ENCODE assay signal across 25 mouse cellular contexts in genomic region chr7:84284974-84285373, GRCm38 (mm10).
DNase-seq lines count a peak whose midpoint lies in the region; ATAC-seq and TF ChIP-seq lines count a peak whose summit lies in the region.
"Had no signal": no experiment of that assay in that cellular context is flagged by ENCODE, and none has a peak within 500 bp of the region (broad histone marks: within the 10 kb centered on the region; RNA-seq: fewer than 3 reads in every experiment).

No protein-coding gene starts in this region.

- 54% methylated on average over 3 of the region's 3 CpGs for WGBS in kidney, embryonic 16.5 days
- 79% methylated on average over 3 of the region's 3 CpGs for WGBS in hindbrain, embryonic 13.5 days

- H3K36me3 ChIP-seq in kidney, embryonic 16.5 days (ENCODE audit: insufficient read depth, low read length) = no peaks in the 10 kb centered on the region
- peaks cover 68% of the 10 kb centered on the region for H3K36me3 ChIP-seq in hindbrain, embryonic 13.5 days
- H3K36me3 ChIP-seq: embryonic facial prominence, embryonic 15.5 days had no signal

- H3K9me3 ChIP-seq in kidney, embryonic 16.5 days (ENCODE audit: low read length) = no peaks in the 10 kb centered on the region
- H3K9me3 ChIP-seq in hindbrain, embryonic 13.5 days = no peaks in the 10 kb centered on the region
- H3K9me3 ChIP-seq: embryonic facial prominence, embryonic 13.5 days; embryonic facial prominence, embryonic 15.5 days; forebrain, embryonic 10.5 days had no signal

- POLR2A ChIA-PET in Patski (lab: Charles Lee) = no interaction called here

- H3K27me3 ChIP-seq in Patski = no peaks in the 10 kb centered on the region
- no peaks in the 10 kb centered on the region for H3K27me3 ChIP-seq in kidney, embryonic 16.5 days (ENCODE audit: insufficient read depth, low read length)
- no peaks in the 10 kb centered on the region for H3K27me3 ChIP-seq in hindbrain, embryonic 13.5 days
- H3K27me3 ChIP-seq: embryonic facial prominence, embryonic 13.5 days; embryonic facial prominence, embryonic 15.5 days had no signal

- in situ Hi-C loops in Patski (cut with MboI; ENCODE audit: low pct_unique_long_range_greater_than_20kb) = no loop called here

- H3K27ac ChIP-seq in layer of hippocampus, adult 2 months = peak overlapping the region; percentile 56; the same call in 1 of the 2 replicates
- H3K27ac ChIP-seq in kidney, embryonic 16.5 days (ENCODE audit: low read length) = no peak overlapping the region
- no peak overlapping the region for H3K27ac ChIP-seq in hindbrain, embryonic 13.5 days
- H3K27ac ChIP-seq: embryonic facial prominence, embryonic 13.5 days; embryonic facial prominence, embryonic 15.5 days; forebrain, embryonic 10.5 days had no signal

- no peaks in the 10 kb centered on the region for H3K4me1 ChIP-seq in kidney, embryonic 16.5 days (ENCODE audit: insufficient read depth, low read length)
- H3K4me1 ChIP-seq in hindbrain, embryonic 13.5 days (replicated peaks) = no peaks in the 10 kb centered on the region
- H3K4me1 ChIP-seq: embryonic facial prominence, embryonic 13.5 days; embryonic facial prominence, embryonic 15.5 days; forebrain, embryonic 10.5 days had no signal

- H3K4me3 ChIP-seq in layer of hippocampus, adult 2 months = no peak overlapping the region
- no peak overlapping the region for H3K4me3 ChIP-seq in kidney, embryonic 16.5 days (ENCODE audit: low read length)
- no peak overlapping the region for H3K4me3 ChIP-seq in hindbrain, embryonic 13.5 days
- H3K4me3 ChIP-seq: embryonic facial prominence, embryonic 13.5 days; embryonic facial prominence, embryonic 15.5 days; erythroblast, embryonic 14.5 days; forebrain, embryonic 10.5 days had no signal

- CTCF ChIA-PET in Patski (lab: Charles Lee) = interaction anchor here (0.7 to 1.7 kb wide), 3 partner anchors 10 to 197 kb away, joined by 3 to 6 read pairs (median 3); no protein-coding TSS in a partner anchor

- H3K9ac ChIP-seq in kidney, embryonic 16.5 days (replicated peaks; ENCODE audit: low read length) = no peak overlapping the region
- H3K9ac ChIP-seq in hindbrain, embryonic 13.5 days = no peak overlapping the region
- H3K9ac ChIP-seq: embryonic facial prominence, embryonic 13.5 days; embryonic facial prominence, embryonic 15.5 days had no signal

- DNase-seq in frontal cortex, postnatal 25 days (ENCODE audit: low spot score in 2 of 2) = no peak
- DNase-seq in layer of hippocampus, adult 2 months (ENCODE audit: low spot score in 2 of 2) = no peak
- no peak for DNase-seq in layer of hippocampus, adult 9-10 months (ENCODE audit: low spot score)
- peak; percentile 44 for DNase-seq in Patski (ENCODE audit: low read depth, low spot score)
- DNase-seq in brain, adult 2 months (ENCODE audit: low read depth, low spot score) = peak; percentile 59
- DNase-seq: adrenal gland, adult 8-10 months; adrenal gland, postnatal 14 days; adrenal gland, postnatal 36 days; cerebellum, adult 11 months; cerebellum, adult 18-20 months; cerebellum, adult 8-10 months; cerebellum, adult 9-11 months; cerebellum, postnatal 14 days; cerebellum, postnatal 36 days; embryo, embryonic 11 days had no signal

- no peak for TF ChIP-seq CTCF in layer of hippocampus, adult 2 months (conservative IDR thresholded peaks at IDR 0.05)
- no peak for TF ChIP-seq CTCF in Patski (IDR thresholded peaks at IDR 0.05)

- ATAC-seq in frontal cortex, adult (ENCODE audit: low TSS enrichment) = peak; percentile 65
- ATAC-seq in Patski = peak; percentile 67
- ATAC-seq in kidney, embryonic 16.5 days (ENCODE audit: low FRiP score, low TSS enrichment) = no peak
- ATAC-seq in hindbrain, embryonic 13.5 days (ENCODE audit: low FRiP score) = no peak
- ATAC-seq: activated CD4-positive, CD25-positive, alpha-beta regulatory T cell, adult 4 months; forebrain, embryonic 14.5 days; forebrain, embryonic 16.5 days had no signal

- no peak overlapping the region for H3K4me2 ChIP-seq in kidney, embryonic 16.5 days (replicated peaks; ENCODE audit: low read depth, low read length)
- H3K4me2 ChIP-seq in hindbrain, embryonic 13.5 days = no peak overlapping the region
- H3K4me2 ChIP-seq: embryonic facial prominence, embryonic 13.5 days; embryonic facial prominence, embryonic 15.5 days had no signal

Comparison
In these comparisons a context has a peak if more than half of its experiments do, and no peak if none do; other contexts are left out.
1. ATAC-seq: peak in frontal cortex, adult (single experiment) and Patski (single experiment); none in kidney, embryonic 16.5 days (single experiment) and hindbrain, embryonic 13.5 days (single experiment).
2. DNase-seq: peak in Patski (single experiment) and brain, adult 2 months (single experiment); none in frontal cortex, postnatal 25 days (0 of 2), layer of hippocampus, adult 2 months (0 of 2) and layer of hippocampus, adult 9-10 months (single experiment).